Mouse (Mus musculus) kidney, postnatal 4 days (tissue): ENCODE results near the gene Myef2.
A peak's percentile ranks its signal among the peaks of the same experiment; 100 is the strongest.

ENCODE experiments used
- DNase-seq, 2 experiments: peaks; one replicate each; pipeline ENCODE4 v3.0.0; 2021; ENCODE audit warnings: mixed read lengths in 2 of 2

Gene Myef2

GRCm38 (mm10) chr2:125067373-125067772 is 56.1 kb downstream of the Myef2 start:
- no peak for DNase-seq

- DNase-seq = no peak
Measured at GRCm38 (mm10) chr2:125062944-125063343, 60.5 kb downstream of the Myef2 start.

GRCm38 (mm10) chr2:125061451-125061850 is 62.0 kb downstream of the Myef2 start:
- DNase-seq = no peak

GRCm38 (mm10) chr2:125057250-125057815 is 66.1 kb downstream of the Myef2 start:
- DNase-seq = peak; percentile 63 to 68

- DNase-seq = no peak
Measured at GRCm38 (mm10) chr2:125055316-125055903, 68.1 kb downstream of the Myef2 start.
